Comparison of ENCODE assay signal across 18 mouse cellular contexts in the genomic region with DNA sequence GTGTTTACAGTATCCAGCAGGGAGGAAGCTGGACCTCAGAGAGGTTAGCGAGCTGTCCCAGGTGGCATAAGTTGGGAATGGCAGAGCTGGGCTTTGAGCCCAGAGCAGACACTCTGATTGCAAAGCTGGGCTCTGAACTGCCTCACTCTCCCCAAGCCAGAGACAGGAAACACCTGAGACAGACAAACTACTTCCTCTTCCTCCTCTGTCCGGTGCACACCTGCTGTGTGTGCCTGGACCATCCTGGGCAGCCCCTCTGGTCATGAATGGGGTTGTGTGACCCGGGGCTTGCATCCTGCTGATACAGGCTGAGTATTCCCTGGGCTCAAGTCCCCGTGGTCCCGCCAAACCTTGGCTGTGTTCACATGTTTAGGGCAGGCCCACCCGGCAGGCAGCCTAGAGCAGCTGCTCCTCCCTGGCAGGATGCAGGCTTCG. TPM values are rescaled to one million over a fixed set of nuclear protein-coding genes. Genes with fewer than 3 reads are reported as not detected.
DNase-seq lines count a peak whose midpoint lies in the region; ATAC-seq and TF ChIP-seq lines count a peak whose summit lies in the region.
"Had no signal": no experiment of that assay in that cellular context is flagged by ENCODE, and none has a peak within 500 bp of the region (broad histone marks: within the 10 kb centered on the region; RNA-seq: fewer than 3 reads in every experiment).

No protein-coding gene starts in this region.

- H3K4me3 ChIP-seq in hindbrain, embryonic 15.5 days = no peak overlapping the region
- no peak overlapping the region for H3K4me3 ChIP-seq in hindbrain, embryonic 10.5 days
- H3K4me3 ChIP-seq in liver, postnatal 0 days (ENCODE audit: low read depth, low read length) = no peak overlapping the region
- H3K4me3 ChIP-seq: forebrain, embryonic 15.5 days; gastrocnemius, adult 2 months; heart, adult 2 months; lung, embryonic 15.5 days; neural tube, embryonic 12.5 days had no signal

- H3K9ac ChIP-seq in hindbrain, embryonic 15.5 days = no peak overlapping the region
- H3K9ac ChIP-seq in liver, postnatal 0 days (replicated peaks) = no peak overlapping the region
- H3K9ac ChIP-seq: forebrain, embryonic 15.5 days; lung, embryonic 15.5 days; neural tube, embryonic 12.5 days had no signal

- no peaks in the 10 kb centered on the region for H3K9me3 ChIP-seq in hindbrain, embryonic 15.5 days
- H3K9me3 ChIP-seq in hindbrain, embryonic 10.5 days = no peaks in the 10 kb centered on the region
- no peaks in the 10 kb centered on the region for H3K9me3 ChIP-seq in liver, postnatal 0 days (ENCODE audit: low read length)
- H3K9me3 ChIP-seq: forebrain, embryonic 15.5 days; lung, embryonic 15.5 days; neural tube, embryonic 12.5 days had no signal

- H3K4me2 ChIP-seq in hindbrain, embryonic 15.5 days = no peak overlapping the region
- H3K4me2 ChIP-seq in liver, postnatal 0 days (ENCODE audit: low read depth, low read length) = no peak overlapping the region
- H3K4me2 ChIP-seq: forebrain, embryonic 15.5 days; lung, embryonic 15.5 days; neural tube, embryonic 12.5 days had no signal

- no peak for DNase-seq in hindbrain, embryonic 10.5 days (ENCODE audit: low spot score)
- DNase-seq in A20 (ENCODE audit: low read depth, low spot score) = peak; percentile 74
- DNase-seq in cerebellum, adult 11-12 months = peak; percentile 76
- DNase-seq in cerebellum, postnatal 36 days = peak; percentile 55 to 57
- no peak for DNase-seq in right cerebral cortex, postnatal 36 days (ENCODE audit: low spot score in 2 of 2)
- DNase-seq in liver, postnatal 0 days = no peak
- DNase-seq: adrenal gland, postnatal 10 days; gastrocnemius, adult 2 months; heart, adult 2 months; kidney, adult 8-10 months; right cerebral cortex, postnatal 25 days had no signal

- no peaks in the 10 kb centered on the region for H3K4me1 ChIP-seq in hindbrain, embryonic 15.5 days (replicated peaks)
- peaks cover 25% of the 10 kb centered on the region for H3K4me1 ChIP-seq in hindbrain, embryonic 10.5 days (replicated peaks)
- H3K4me1 ChIP-seq in liver, postnatal 0 days (ENCODE audit: insufficient read depth) = peaks cover 10% of the 10 kb centered on the region
- H3K4me1 ChIP-seq: forebrain, embryonic 15.5 days; lung, embryonic 15.5 days; neural tube, embryonic 12.5 days had no signal

- peaks cover 37% of the 10 kb centered on the region for H3K36me3 ChIP-seq in hindbrain, embryonic 15.5 days
- peaks cover 97% of the 10 kb centered on the region for H3K36me3 ChIP-seq in hindbrain, embryonic 10.5 days
- peaks cover 61% of the 10 kb centered on the region for H3K36me3 ChIP-seq in liver, postnatal 0 days (replicated peaks; ENCODE audit: insufficient read depth, low read length)

- ATAC-seq in hindbrain, embryonic 15.5 days (ENCODE audit: low FRiP score, low read depth) = peak; percentile 21; the same call in 1 of the 2 replicates
- ATAC-seq in liver, postnatal 0 days = no peak
- ATAC-seq: forebrain, embryonic 15.5 days had no signal

- no peak for TF ChIP-seq EP300 in liver, postnatal 0 days (IDR thresholded peaks at IDR 0.05; ENCODE audit: low read depth)

- no peak for TF ChIP-seq CTCF in liver, postnatal 0 days (IDR thresholded peaks at IDR 0.05; ENCODE audit: low read depth)

- no peaks in the 10 kb centered on the region for H3K27me3 ChIP-seq in hindbrain, embryonic 15.5 days
- no peaks in the 10 kb centered on the region for H3K27me3 ChIP-seq in hindbrain, embryonic 10.5 days (ENCODE audit: insufficient read depth, poor library complexity, severe bottlenecking)
- no peaks in the 10 kb centered on the region for H3K27me3 ChIP-seq in liver, postnatal 0 days (ENCODE audit: insufficient read depth, low read length)
- H3K27me3 ChIP-seq: forebrain, embryonic 15.5 days; lung, embryonic 15.5 days; neural tube, embryonic 12.5 days had no signal

- WGBS in hindbrain, embryonic 15.5 days = 72% methylated on average over 7 of the region's 7 CpGs
- WGBS in hindbrain, embryonic 10.5 days = 86% methylated on average over 7 of the region's 7 CpGs
- 71% methylated on average over 7 of the region's 7 CpGs for WGBS in liver, postnatal 0 days (ENCODE audit: insufficient replicate concordance)

- no peak overlapping the region for H3K27ac ChIP-seq in hindbrain, embryonic 15.5 days (replicated peaks)
- no peak overlapping the region for H3K27ac ChIP-seq in hindbrain, embryonic 10.5 days
- H3K27ac ChIP-seq in liver, postnatal 0 days (ENCODE audit: low read depth) = no peak overlapping the region
- H3K27ac ChIP-seq: forebrain, embryonic 15.5 days; gastrocnemius, adult 2 months; heart, adult 2 months; lung, embryonic 15.5 days; neural tube, embryonic 12.5 days had no signal

RNA-seq across cellular contexts. Expression of a gene that starts 27.9 kb away (rescaled TPM):
- 214 and 226 TPM in 2 replicates for polyA plus RNA-seq in hindbrain, embryonic 15.5 days (2015; fragmentation: Nextera tagmentation; extraction: Ambion mirVana)
- polyA plus RNA-seq in hindbrain, embryonic 10.5 days (2016; fragmentation: Nextera tagmentation; extraction: Ambion mirVana) = 447 and 561 TPM in 2 replicates
- polyA plus RNA-seq in liver, postnatal 0 days (2015; fragmentation: Nextera tagmentation; extraction: Ambion mirVana) = 125 and 140 TPM in 2 replicates

RNA-seq across cellular contexts. Expression of a gene that starts 41.3 kb away (rescaled TPM):
- polyA plus RNA-seq in hindbrain, embryonic 15.5 days (2015; fragmentation: Nextera tagmentation; extraction: Ambion mirVana) = 0.13 and 0.38 TPM in 2 replicates
- polyA plus RNA-seq in hindbrain, embryonic 10.5 days (2016; fragmentation: Nextera tagmentation; extraction: Ambion mirVana) = not detected in 2 replicates
- 0.08 and 0.16 TPM in 2 replicates for polyA plus RNA-seq in liver, postnatal 0 days (2015; fragmentation: Nextera tagmentation; extraction: Ambion mirVana)
- polyA plus RNA-seq: C2C12; forebrain, embryonic 15.5 days; heart, adult 2 months; heart, embryonic 16.5 days; liver, adult 2 months; lung, embryonic 15.5 days; neural tube, embryonic 12.5 days had no signal

RNA-seq across cellular contexts. Expression of a gene that starts 52.9 kb away (rescaled TPM):
- polyA plus RNA-seq in hindbrain, embryonic 15.5 days (2015; fragmentation: Nextera tagmentation; extraction: Ambion mirVana) = 42.7 and 43.3 TPM in 2 replicates
- polyA plus RNA-seq in hindbrain, embryonic 10.5 days (2016; fragmentation: Nextera tagmentation; extraction: Ambion mirVana) = 45.8 and 48.0 TPM in 2 replicates
- 11.9 and 12.7 TPM in 2 replicates for polyA plus RNA-seq in liver, postnatal 0 days (2015; fragmentation: Nextera tagmentation; extraction: Ambion mirVana)

Comparison
In these comparisons a context has a peak if more than half of its experiments do, and no peak if none do; other contexts are left out.
1. DNase-seq: peak in A20 (single experiment), cerebellum, adult 11-12 months (single experiment) and cerebellum, postnatal 36 days (2 of 2); none in hindbrain, embryonic 10.5 days (single experiment), right cerebral cortex, postnatal 36 days (0 of 2) and liver, postnatal 0 days (single experiment).